Mouse (Mus musculus) stomach, embryonic 16.5 days (tissue): ENCODE measurements at regions not wholly inside any gene's neighbourhood (a gene's known extent, or its start where the extent isn't known, plus 50 kb on each side); places are given as distances from the start of the nearest gene placed in this dataset.

Experiments used
- ATAC-seq: fragments of 200-750 bp; cut with Nextera tagmentation; 2 replicates; pipeline ENCODE4 v1.8.0; 2017; ENCODE audit warnings: moderate number of reproducible peaks, moderate TSS enrichment; ENCODE audit not compliant: insufficient read depth, low FRiP score
- H3K27ac ChIP-seq: fragments of 300-500 bp; sonication (generic); 2 replicates; pipeline ENCODE4 v1.5.1; 2014; ENCODE audit warnings: low read length
- H3K27me3 ChIP-seq: fragments of 300-500 bp; sonication (generic); 2 replicates; pipeline ENCODE4 v1.6.1; 2014; ENCODE audit warnings: low read length, control low read depth, mixed read lengths; ENCODE audit not compliant: control insufficient read depth, insufficient read depth
- H3K36me3 ChIP-seq: fragments of 300-500 bp; sonication (generic); 2 replicates; pipeline ENCODE4 v1.6.1; 2014; ENCODE audit warnings: low read length; ENCODE audit not compliant: control insufficient read depth, insufficient read depth
- H3K4me1 ChIP-seq: fragments of 300-500 bp; sonication (generic); 2 replicates; pipeline ENCODE4 v1.6.1; 2014; ENCODE audit warnings: low read length, control low read depth, mixed read lengths; ENCODE audit not compliant: control insufficient read depth, insufficient read depth
- H3K4me2 ChIP-seq: fragments of 300-500 bp; sonication (generic); 2 replicates; pipeline ENCODE4 v1.6.1; 2014; ENCODE audit warnings: low read depth, low read length, mixed read lengths
- H3K4me3 ChIP-seq: fragments of 300-500 bp; sonication (generic); replicated peaks from 2 replicates; pipeline ENCODE4 v1.5.1; 2014; ENCODE audit warnings: mild to moderate bottlenecking, low read length
- H3K9ac ChIP-seq: fragments of 300-500 bp; sonication (generic); 2 replicates; pipeline ENCODE4 v1.6.1; 2014; ENCODE audit warnings: low read length
- H3K9me3 ChIP-seq: fragments of 300-500 bp; sonication (generic); replicated peaks from 2 replicates; pipeline ENCODE4 v1.6.1; 2016; ENCODE audit warnings: low read length, control low read depth; ENCODE audit not compliant: control insufficient read depth
- WGBS: fragments of 180-500 bp; shearing (Covaris S2); extraction: QIAGEN DNeasy Blood & Tissue Kit; methylation state at CpG from one replicate; pipeline ENCODE4 v1.1.7; 2014; 5-methylcytosine and 5-hydroxymethylcytosine counted together

DNA sequence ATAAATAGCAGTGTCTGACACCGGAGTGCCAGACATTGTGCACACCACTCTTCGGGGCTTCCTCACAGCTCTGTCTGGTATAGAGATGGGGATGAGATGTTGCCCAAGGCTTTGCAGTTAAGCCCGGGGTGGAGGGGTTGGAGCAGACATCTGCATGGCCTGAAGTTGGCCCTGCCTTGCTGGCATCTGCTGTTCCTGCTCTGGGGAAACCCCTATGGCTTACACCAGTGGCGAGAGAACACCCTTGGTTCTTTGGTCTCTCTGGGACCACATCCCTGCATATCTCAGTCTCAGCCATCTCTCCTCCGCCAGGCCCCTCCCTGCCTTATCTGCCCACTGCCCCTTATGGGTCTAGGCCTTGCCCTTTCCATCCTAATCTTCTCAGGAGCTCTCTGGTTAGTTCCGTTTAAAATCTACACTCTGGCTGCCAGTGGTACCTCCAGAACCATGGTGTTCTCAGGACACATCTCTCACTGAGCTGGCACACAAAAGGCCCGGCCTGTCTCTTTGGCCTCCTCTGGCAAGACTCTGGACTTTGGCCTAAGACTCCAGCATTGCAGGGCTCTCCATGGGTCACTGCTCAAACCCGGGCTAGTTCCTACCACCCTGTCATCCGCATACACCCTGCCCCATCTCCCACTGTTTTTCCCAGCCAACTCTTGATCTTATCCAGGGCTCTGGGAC lies 123.3 kb upstream of the Id2 start:
- Histone ChIP-seq H3K36me3 (no peaks in the 10 kb centered on the region), H3K9ac (no peak overlapping the region), H3K4me1 (peaks cover 13% of the 10 kb centered on the region), H3K4me3 (no peak overlapping the region), H3K27me3 (no peaks in the 10 kb centered on the region), H3K9me3 (no peaks in the 10 kb centered on the region), H3K4me2 (no peak overlapping the region), H3K27ac (no peak overlapping the region)
- no peak for ATAC-seq
- WGBS: 69% methylated on average over 9 of the region's 9 CpGs

DNA sequence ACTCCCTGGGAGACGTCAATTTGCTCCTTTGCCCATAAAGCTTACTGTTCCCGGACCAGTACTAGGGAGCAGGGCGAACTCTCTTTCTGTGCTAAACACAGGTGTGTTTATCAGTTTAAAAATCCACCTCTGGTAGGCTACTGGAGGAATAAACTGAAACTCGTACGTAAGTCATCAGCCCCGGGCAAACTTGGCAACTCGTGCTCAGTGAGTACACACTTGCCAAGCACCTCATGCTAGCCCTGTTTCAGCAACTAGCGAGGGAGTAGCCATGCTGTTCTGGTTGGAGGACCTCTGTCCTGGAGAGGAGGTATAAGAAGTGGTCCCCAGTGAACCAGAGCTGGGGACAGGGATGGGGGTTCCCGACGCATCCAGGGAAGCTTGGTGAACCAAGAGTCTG lies 122.6 kb upstream of the Id2 start:
- ATAC-seq: no peak
- Histone ChIP-seq H3K4me2 (no peak overlapping the region), H3K9ac (no peak overlapping the region), H3K4me3 (no peak overlapping the region), H3K36me3 (no peaks in the 10 kb centered on the region), H3K27me3 (no peaks in the 10 kb centered on the region), H3K27ac (no peak overlapping the region), H3K9me3 (no peaks in the 10 kb centered on the region), H3K4me1 (peaks cover 13% of the 10 kb centered on the region)
- WGBS: 73% methylated on average over 10 of the region's 10 CpGs

DNA sequence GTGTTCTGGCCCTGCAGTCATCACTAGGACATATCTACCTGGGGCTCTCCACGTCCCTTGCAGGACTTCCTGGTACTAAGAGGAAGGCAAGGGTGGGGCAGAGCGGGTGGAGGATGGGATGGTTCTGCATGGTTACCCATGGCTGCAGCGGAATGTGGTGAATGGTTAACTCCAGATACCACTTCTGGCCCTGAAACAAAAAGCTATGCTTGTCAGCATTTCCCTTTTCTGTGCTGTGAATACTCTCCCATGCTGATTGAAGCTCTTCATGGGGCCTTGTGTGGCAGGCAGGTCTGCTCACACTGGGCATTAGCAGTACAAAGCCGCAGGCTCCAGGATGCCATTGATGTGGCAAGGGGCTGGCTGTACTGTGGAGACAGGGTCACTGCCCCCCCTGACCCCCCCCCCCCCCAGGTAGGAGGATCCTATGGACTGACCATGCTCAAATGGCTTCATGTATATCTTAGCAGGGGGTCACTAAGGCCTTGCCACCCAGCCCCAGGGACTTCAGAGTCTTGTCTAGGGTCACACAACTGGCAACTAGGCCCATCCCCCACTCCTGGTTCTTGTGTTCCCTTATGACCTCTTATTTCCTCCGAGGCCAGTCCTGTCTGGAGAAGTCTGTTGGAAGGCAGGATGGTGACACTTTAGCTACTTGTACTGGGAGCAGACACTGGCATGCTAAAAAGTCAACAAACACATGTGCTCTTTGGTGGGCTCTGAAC lies 120.0 kb upstream of the Id2 start:
- no peaks in the 10 kb centered on the region for H3K36me3 ChIP-seq
- ATAC-seq: peak; percentile 93
- no peaks in the 10 kb centered on the region for H3K9me3 ChIP-seq
- H3K4me1 ChIP-seq: peaks cover 13% of the 10 kb centered on the region
- no peak overlapping the region for H3K4me3 ChIP-seq
- H3K27ac ChIP-seq: peak overlapping the region; percentile 79
- WGBS: 44% methylated on average over 5 of the region's 5 CpGs
- H3K4me2 ChIP-seq: no peak overlapping the region
- H3K9ac ChIP-seq: no peak overlapping the region; the same call in 1 of the 2 replicates
- H3K27me3 ChIP-seq: no peaks in the 10 kb centered on the region

DNA sequence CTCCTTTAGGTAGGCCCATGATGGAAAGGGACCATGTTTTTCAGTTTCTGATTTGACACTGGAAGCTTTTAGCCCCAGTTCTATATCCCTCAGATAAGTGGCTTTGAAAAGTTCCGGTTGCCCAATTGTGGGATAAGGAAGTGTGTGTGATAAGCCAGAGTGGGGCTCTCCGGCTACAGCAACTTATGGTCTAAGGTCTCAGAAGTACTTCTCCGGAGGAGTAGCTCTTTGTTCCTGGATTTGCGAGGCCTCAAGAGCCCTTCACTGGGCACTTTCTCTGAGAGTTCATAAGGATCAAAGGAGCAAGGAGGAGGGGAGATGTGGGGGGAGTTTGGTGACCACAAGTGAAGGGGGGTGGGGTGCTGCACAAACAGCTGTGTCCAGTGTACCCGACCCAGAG lies 118.3 kb upstream of the Id2 start:
- Histone ChIP-seq H3K9ac (no peak overlapping the region), H3K9me3 (no peaks in the 10 kb centered on the region), H3K4me3 (no peak overlapping the region), H3K4me1 (peaks cover 8% of the 10 kb centered on the region), H3K27me3 (no peaks in the 10 kb centered on the region), H3K36me3 (no peaks in the 10 kb centered on the region), H3K27ac (no peak overlapping the region), H3K4me2 (no peak overlapping the region)
- WGBS: 60% methylated on average over 5 of the region's 5 CpGs
- no peak for ATAC-seq

DNA sequence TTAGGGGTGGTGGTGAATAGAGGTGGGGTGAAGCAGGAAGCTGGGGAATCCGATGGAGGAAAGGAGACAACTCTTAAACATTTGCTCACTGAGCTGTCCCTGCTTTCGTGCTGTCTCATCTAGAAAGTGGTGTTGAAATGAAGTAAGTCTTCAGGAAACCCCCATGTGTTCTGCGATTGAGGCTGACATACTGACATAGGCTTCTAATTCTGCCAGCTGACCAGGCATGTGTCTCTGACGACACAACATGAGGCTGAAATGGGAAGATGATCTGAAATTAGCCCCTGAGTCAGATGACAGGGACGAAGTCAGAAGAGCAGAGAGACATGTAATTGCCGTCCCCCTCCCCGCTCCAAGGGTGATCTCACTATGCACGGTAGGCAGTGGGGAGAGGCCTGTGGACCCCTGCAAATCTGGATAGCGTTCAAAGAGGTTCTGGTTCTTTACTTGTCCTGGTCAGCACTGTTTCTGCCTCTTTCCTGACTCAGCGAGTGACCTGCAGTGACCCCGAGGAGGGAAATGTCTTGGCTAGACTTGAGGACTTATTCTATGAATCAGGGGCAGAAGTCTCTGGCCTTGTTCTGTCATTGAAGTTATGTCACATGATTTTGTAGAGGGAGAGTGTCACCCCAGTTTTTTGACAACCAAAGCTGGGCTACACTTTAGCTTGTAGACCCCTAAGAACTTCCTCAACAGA lies 117.0 kb upstream of the Id2 start:
- no peaks in the 10 kb centered on the region for H3K36me3 ChIP-seq
- no peak overlapping the region for H3K4me3 ChIP-seq
- ATAC-seq: no peak
- no peak overlapping the region for H3K27ac ChIP-seq
- H3K27me3 ChIP-seq: no peaks in the 10 kb centered on the region
- 84% methylated on average over 11 of the region's 11 CpGs for WGBS
- H3K9me3 ChIP-seq: no peaks in the 10 kb centered on the region
- H3K4me2 ChIP-seq: no peak overlapping the region
- peaks cover 13% of the 10 kb centered on the region for H3K4me1 ChIP-seq
- no peak overlapping the region for H3K9ac ChIP-seq

DNA sequence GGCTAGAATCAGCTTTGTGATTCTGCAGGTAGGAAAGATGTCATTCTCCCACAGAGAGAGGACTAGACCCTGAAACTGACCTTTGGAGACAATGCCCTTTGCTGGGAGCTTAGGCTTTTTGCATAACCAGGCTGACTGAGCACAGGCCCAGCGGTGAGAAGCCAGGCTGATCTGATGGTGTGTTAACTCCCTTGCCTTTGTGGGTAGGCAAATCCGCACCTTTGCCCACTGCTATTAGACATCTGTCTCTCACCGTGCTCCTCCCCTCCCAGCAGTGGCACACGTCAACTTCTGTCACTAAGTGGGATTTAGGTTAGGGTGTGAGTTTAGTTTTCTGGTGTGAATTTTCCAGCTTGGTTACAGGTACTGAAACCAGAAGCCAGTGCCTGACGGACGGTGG lies 114.4 kb upstream of the Id2 start:
- H3K9ac ChIP-seq: no peak overlapping the region
- H3K36me3 ChIP-seq: no peaks in the 10 kb centered on the region
- peaks cover 8% of the 10 kb centered on the region; the same call in 1 of the 2 replicates for H3K4me1 ChIP-seq
- no peak overlapping the region for H3K4me3 ChIP-seq
- WGBS: 83% methylated on average over 6 of the region's 6 CpGs
- no peaks in the 10 kb centered on the region for H3K27me3 ChIP-seq
- no peak overlapping the region for H3K27ac ChIP-seq
- ATAC-seq: no peak
- H3K9me3 ChIP-seq: no peaks in the 10 kb centered on the region
- H3K4me2 ChIP-seq: no peak overlapping the region

DNA sequence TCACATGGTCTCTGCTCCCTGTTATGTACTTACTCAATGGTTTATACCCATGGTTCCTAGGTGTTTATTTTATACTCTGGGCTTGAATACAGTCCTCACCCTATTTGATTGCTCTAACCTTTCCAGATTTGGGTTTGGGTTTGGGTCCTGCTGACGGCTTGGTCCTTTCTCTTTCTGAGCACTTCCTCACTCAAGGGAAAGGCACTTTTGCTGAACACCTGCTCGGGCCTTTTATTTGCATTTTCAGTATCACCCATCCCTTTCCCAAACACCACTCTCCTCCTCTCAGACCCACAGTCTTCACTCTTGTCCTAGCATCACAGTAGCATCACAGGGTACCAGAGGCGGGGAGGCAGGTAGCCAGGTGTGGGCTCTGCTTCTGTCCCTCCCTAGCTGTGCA lies 113.7 kb upstream of the Id2 start:
- Histone ChIP-seq H3K36me3 (no peaks in the 10 kb centered on the region), H3K4me1 (peaks cover 8% of the 10 kb centered on the region; the same call in 1 of the 2 replicates), H3K9me3 (no peaks in the 10 kb centered on the region), H3K9ac (no peak overlapping the region), H3K27me3 (no peaks in the 10 kb centered on the region), H3K27ac (no peak overlapping the region), H3K4me3 (no peak overlapping the region), H3K4me2 (no peak overlapping the region)
- WGBS: 78% methylated on average over 3 of the region's 3 CpGs
- no peak for ATAC-seq

DNA sequence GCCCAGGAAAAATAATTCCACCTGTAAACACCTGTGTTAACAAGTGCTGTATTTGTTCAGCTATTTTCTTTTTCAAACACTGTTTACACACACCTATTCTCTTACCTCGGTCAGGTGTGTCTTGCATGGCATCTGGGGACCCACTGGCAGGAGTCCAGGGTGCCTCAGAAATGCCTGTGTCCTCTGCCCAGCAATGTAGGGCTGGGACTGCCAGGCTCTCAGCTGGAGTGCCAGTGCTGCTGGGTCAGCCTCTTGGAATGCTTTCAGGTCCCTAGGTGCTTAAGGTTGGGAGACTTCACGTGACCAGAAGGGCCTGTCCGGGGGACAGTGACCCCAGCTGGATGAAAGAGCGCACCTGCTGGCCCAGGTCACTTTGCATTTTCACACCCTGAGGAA lies 112.4 kb upstream of the Id2 start:
- ATAC-seq: peak; percentile 79; the same call in 1 of the 2 replicates
- H3K9ac ChIP-seq: 0 out of 2 replicates have a peak overlapping the region, but pooled peaks have one; percentile 10
- H3K4me3 ChIP-seq: no peak overlapping the region
- H3K4me1 ChIP-seq: peaks cover 8% of the 10 kb centered on the region; the same call in 1 of the 2 replicates
- WGBS: 49% methylated on average over 4 of the region's 4 CpGs
- H3K36me3 ChIP-seq: no peaks in the 10 kb centered on the region
- no peak overlapping the region for H3K4me2 ChIP-seq
- no peaks in the 10 kb centered on the region for H3K27me3 ChIP-seq
- H3K27ac ChIP-seq: peak overlapping the region; percentile 74
- H3K9me3 ChIP-seq: no peaks in the 10 kb centered on the region
